Mouse (Mus musculus): ENCODE data around the gene Asb3.

- no peak for TF ChIP-seq CTCF (IDR thresholded peaks at IDR 0.05; ENCODE audit: control insufficient read depth, insufficient read depth, insufficient read length)
- no peak for TF ChIP-seq MAX (IDR thresholded peaks at IDR 0.05)
- TF ChIP-seq USF1 (IDR thresholded peaks at IDR 0.05; ENCODE audit: low read depth): no peak
- no peak for TF ChIP-seq CEBPB (IDR thresholded peaks at IDR 0.05; ENCODE audit: low read depth)
- TF ChIP-seq FOSL1 (IDR thresholded peaks at IDR 0.05; ENCODE audit: insufficient read depth, low read length, poor library complexity, severe bottlenecking): no peak
Observed at GRCm38 (mm10) chr11:30885171-30885871, at the start of gene Asb3, which contains the start of gene Gpr75.

Data from C2C12 (cell line).